Mouse (Mus musculus) CD4-positive, CD25-positive, alpha-beta regulatory T cell, adult 4 months (primary cell): ENCODE measurements around the gene Dnah7c. TPM values are rescaled to one million over a fixed set of nuclear protein-coding genes. Genes with fewer than 3 reads are reported as not detected.

Experiments used
- ATAC-seq: one replicate; pipeline ENCODE4 v1.8.0; 2017
- polyA plus RNA-seq, 2 experiments: library from polyadenylated mRNA; unstranded; fragments of 100-300 nt; shearing (Covaris generic); gene quantifications; one replicate each; pipeline ENCODE4 v1.2.1; 2017

Dnah7c gene
- polyA plus RNA-seq, 2 experiments from 2014 or later, result 0.04 TPM; not detected in 1

GRCm38 (mm10) chr1:46854036-46854900 is 428.9 kb downstream of the Dnah7c start:
- ATAC-seq, result peak; percentile 57

- ATAC-seq, result no peak
Measured at GRCm38 (mm10) chr1:46856498-46856897, 431.1 kb downstream of the Dnah7c start.
